Mouse (Mus musculus): Measurements from ENCODE around the gene Atp8a2. TPM values are rescaled to one million over a fixed set of nuclear protein-coding genes. Genes with fewer than 3 reads are reported as not detected.
A peak's percentile ranks its signal among the peaks of the same experiment; 100 is the strongest.

Gene Atp8a2
- polyA plus RNA-seq, 1 experiment from 2014 or later, result 9.0 TPM

GRCm38 (mm10) chr14:59633295-59633898 is 563.6 kb downstream of the Atp8a2 start:
- Histone ChIP-seq H3K36me3 (ENCODE audit: control insufficient read depth, insufficient read depth, low read length) (no peaks in the 10 kb centered on the region), H3K4me1 (ENCODE audit: control insufficient read depth, insufficient read depth, low read length) (no peaks in the 10 kb centered on the region), H3K4me3 (ENCODE audit: low read depth, low read length) (no peak overlapping the region), H3K9me3 (ENCODE audit: control insufficient read depth, low read length) (no peaks in the 10 kb centered on the region), H3K9ac (ENCODE audit: low read length) (no peak overlapping the region), H3K27me3 (ENCODE audit: control insufficient read depth, insufficient read depth, low read length) (no peaks in the 10 kb centered on the region), H3K4me2 (ENCODE audit: low read depth) (no peak overlapping the region), H3K27ac (ENCODE audit: low read depth, low read length) (no peak overlapping the region)
- 86% methylated on average over 5 of the region's 5 CpGs for whole genome bisulfite sequencing
- ATAC-seq (ENCODE audit: insufficient read depth, low FRiP score, low TSS enrichment), result no peak
- no peak for DNase-seq (ENCODE audit: low spot score)

GRCm38 (mm10) chr14:59632067-59632466 is 564.9 kb downstream of the Atp8a2 start:
- H3K36me3 ChIP-seq (ENCODE audit: control insufficient read depth, insufficient read depth, low read length), result no peaks in the 10 kb centered on the region
- DNase-seq (ENCODE audit: low spot score), result no peak
- no peak overlapping the region for H3K4me2 ChIP-seq (ENCODE audit: low read depth)
- no peak overlapping the region for H3K27ac ChIP-seq (ENCODE audit: low read depth, low read length)
- H3K4me3 ChIP-seq (ENCODE audit: low read depth, low read length), result no peak overlapping the region
- 92% methylated on average over 6 of the region's 6 CpGs for WGBS
- no peaks in the 10 kb centered on the region for H3K4me1 ChIP-seq (ENCODE audit: control insufficient read depth, insufficient read depth, low read length)
- H3K27me3 ChIP-seq (ENCODE audit: control insufficient read depth, insufficient read depth, low read length), result peaks cover 5% of the 10 kb centered on the region; the same call in 1 of the 2 replicates
- ATAC-seq (ENCODE audit: insufficient read depth, low FRiP score, low TSS enrichment), result no peak
- H3K9ac ChIP-seq (ENCODE audit: low read length), result no peak overlapping the region
- no peaks in the 10 kb centered on the region for H3K9me3 ChIP-seq (ENCODE audit: control insufficient read depth, low read length)

GRCm38 (mm10) chr14:59630096-59630495 is 566.9 kb downstream of the Atp8a2 start:
- Histone ChIP-seq H3K9ac (ENCODE audit: low read length) (no peak overlapping the region), H3K9me3 (ENCODE audit: control insufficient read depth, low read length) (no peaks in the 10 kb centered on the region), H3K4me2 (ENCODE audit: low read depth) (no peak overlapping the region), H3K36me3 (ENCODE audit: control insufficient read depth, insufficient read depth, low read length) (no peaks in the 10 kb centered on the region), H3K27me3 (ENCODE audit: control insufficient read depth, insufficient read depth, low read length) (peaks cover 8% of the 10 kb centered on the region; the same call in 1 of the 2 replicates), H3K4me1 (ENCODE audit: control insufficient read depth, insufficient read depth, low read length) (peaks cover 7% of the 10 kb centered on the region; the same call in 1 of the 2 replicates), H3K4me3 (ENCODE audit: low read depth, low read length) (no peak overlapping the region), H3K27ac (ENCODE audit: low read depth, low read length) (no peak overlapping the region)
- 82% methylated on average over 9 of the region's 9 CpGs for WGBS
- no peak for DNase-seq (ENCODE audit: low spot score)
- no peak for ATAC-seq (ENCODE audit: insufficient read depth, low FRiP score, low TSS enrichment)

- no peak overlapping the region for H3K4me2 ChIP-seq (ENCODE audit: low read depth)
- peaks cover 7% of the 10 kb centered on the region; the same call in 1 of the 2 replicates for H3K4me1 ChIP-seq (ENCODE audit: control insufficient read depth, insufficient read depth, low read length)
- H3K4me3 ChIP-seq (ENCODE audit: low read depth, low read length), result no peak overlapping the region
- H3K9ac ChIP-seq (ENCODE audit: low read length), result no peak overlapping the region
- DNase-seq (ENCODE audit: low spot score) (no peak), ATAC-seq (ENCODE audit: insufficient read depth, low FRiP score, low TSS enrichment) (no peak)
- WGBS, result 94% methylated on average over 15 of the region's 15 CpGs
- H3K27ac ChIP-seq (ENCODE audit: low read depth, low read length), result no peak overlapping the region
- H3K36me3 ChIP-seq (ENCODE audit: control insufficient read depth, insufficient read depth, low read length), result no peaks in the 10 kb centered on the region
- peaks cover 8% of the 10 kb centered on the region; the same call in 1 of the 2 replicates for H3K27me3 ChIP-seq (ENCODE audit: control insufficient read depth, insufficient read depth, low read length)
- no peaks in the 10 kb centered on the region for H3K9me3 ChIP-seq (ENCODE audit: control insufficient read depth, low read length)
These were observed 567.7 kb downstream of the Atp8a2 start for GRCm38 (mm10) chr14:59629308-59629707.

- H3K9me3 ChIP-seq (ENCODE audit: control insufficient read depth, low read length), result no peaks in the 10 kb centered on the region
- peaks cover 8% of the 10 kb centered on the region; the same call in 1 of the 2 replicates for H3K27me3 ChIP-seq (ENCODE audit: control insufficient read depth, insufficient read depth, low read length)
- ATAC-seq (ENCODE audit: insufficient read depth, low FRiP score, low TSS enrichment) (no peak), DNase-seq (ENCODE audit: low spot score) (peak; percentile 53)
- H3K4me2 ChIP-seq (ENCODE audit: low read depth), result peak overlapping the region; percentile 73
- no peaks in the 10 kb centered on the region for H3K36me3 ChIP-seq (ENCODE audit: control insufficient read depth, insufficient read depth, low read length)
- peaks cover 7% of the 10 kb centered on the region; the same call in 1 of the 2 replicates for H3K4me1 ChIP-seq (ENCODE audit: control insufficient read depth, insufficient read depth, low read length)
- H3K9ac ChIP-seq (ENCODE audit: low read length), result no peak overlapping the region
- 22% methylated on average over 7 of the region's 7 CpGs for WGBS
- no peak overlapping the region for H3K27ac ChIP-seq (ENCODE audit: low read depth, low read length)
- H3K4me3 ChIP-seq (ENCODE audit: low read depth, low read length), result peak overlapping the region; percentile 66
These were observed 569.2 kb downstream of the Atp8a2 start for GRCm38 (mm10) chr14:59627823-59628222.

- H3K9me3 ChIP-seq (ENCODE audit: control insufficient read depth, low read length), result no peaks in the 10 kb centered on the region
- H3K4me3 ChIP-seq (ENCODE audit: low read depth, low read length), result peak overlapping the region; percentile 66
- peaks cover 7% of the 10 kb centered on the region; the same call in 1 of the 2 replicates for H3K4me1 ChIP-seq (ENCODE audit: control insufficient read depth, insufficient read depth, low read length)
- peak overlapping the region; percentile 73 for H3K4me2 ChIP-seq (ENCODE audit: low read depth)
- 17% methylated on average over 9 of the region's 9 CpGs for WGBS
- ATAC-seq (ENCODE audit: insufficient read depth, low FRiP score, low TSS enrichment), result no peak
- H3K36me3 ChIP-seq (ENCODE audit: control insufficient read depth, insufficient read depth, low read length), result no peaks in the 10 kb centered on the region
- peaks cover 8% of the 10 kb centered on the region; the same call in 1 of the 2 replicates for H3K27me3 ChIP-seq (ENCODE audit: control insufficient read depth, insufficient read depth, low read length)
- no peak for DNase-seq (ENCODE audit: low spot score)
- H3K27ac ChIP-seq (ENCODE audit: low read depth, low read length), result no peak overlapping the region
- no peak overlapping the region for H3K9ac ChIP-seq (ENCODE audit: low read length)
These were observed 569.8 kb downstream of the Atp8a2 start for GRCm38 (mm10) chr14:59627142-59627680.

GRCm38 (mm10) chr14:59626711-59627110 is 570.3 kb downstream of the Atp8a2 start:
- peak overlapping the region; percentile 64 for H3K9ac ChIP-seq (ENCODE audit: low read length)
- peak overlapping the region; percentile 66 for H3K4me3 ChIP-seq (ENCODE audit: low read depth, low read length)
- ATAC-seq (ENCODE audit: insufficient read depth, low FRiP score, low TSS enrichment), result no peak
- DNase-seq (ENCODE audit: low spot score), result no peak
- H3K4me2 ChIP-seq (ENCODE audit: low read depth), result peak overlapping the region; percentile 73
- WGBS, result 29% methylated on average over 8 of the region's 8 CpGs
- H3K4me1 ChIP-seq (ENCODE audit: control insufficient read depth, insufficient read depth, low read length), result peaks cover 7% of the 10 kb centered on the region; the same call in 1 of the 2 replicates
- H3K27ac ChIP-seq (ENCODE audit: low read depth, low read length), result no peak overlapping the region
- peaks cover 8% of the 10 kb centered on the region; the same call in 1 of the 2 replicates for H3K27me3 ChIP-seq (ENCODE audit: control insufficient read depth, insufficient read depth, low read length)
- no peaks in the 10 kb centered on the region for H3K9me3 ChIP-seq (ENCODE audit: control insufficient read depth, low read length)
- no peaks in the 10 kb centered on the region for H3K36me3 ChIP-seq (ENCODE audit: control insufficient read depth, insufficient read depth, low read length)

GRCm38 (mm10) chr14:59625806-59626364 is 571.1 kb downstream of the Atp8a2 start:
- Histone ChIP-seq H3K9me3 (ENCODE audit: control insufficient read depth, low read length) (no peaks in the 10 kb centered on the region), H3K36me3 (ENCODE audit: control insufficient read depth, insufficient read depth, low read length) (no peaks in the 10 kb centered on the region), H3K27ac (ENCODE audit: low read depth, low read length) (peak overlapping the region; percentile 80; the same call in 1 of the 2 replicates), H3K4me3 (ENCODE audit: low read depth, low read length) (peak overlapping the region; percentile 66), H3K9ac (ENCODE audit: low read length) (peak overlapping the region; percentile 64), H3K4me1 (ENCODE audit: control insufficient read depth, insufficient read depth, low read length) (peaks cover 7% of the 10 kb centered on the region; the same call in 1 of the 2 replicates), H3K27me3 (ENCODE audit: control insufficient read depth, insufficient read depth, low read length) (peaks cover 8% of the 10 kb centered on the region; the same call in 1 of the 2 replicates), H3K4me2 (ENCODE audit: low read depth) (peak overlapping the region; percentile 73)
- peak; percentile 72 for ATAC-seq (ENCODE audit: insufficient read depth, low FRiP score, low TSS enrichment)
- DNase-seq (ENCODE audit: low spot score), result peak; percentile 81
- WGBS, result under 1% methylated on average over 51 of the region's 51 CpGs
